Mouse (Mus musculus) erythroblast, embryonic 14.5 days (primary cell): Measurements from ENCODE around the gene Htr2c.

Experiments
- GATA1 ChIP-seq: IDR thresholded peaks from 2 replicates; pipeline ENCODE4 v1.6.1; 2012; ENCODE audit warnings: low read length, inconsistent platforms, mixed read lengths
- TAL1 ChIP-seq: IDR thresholded peaks from 3 replicates; pipeline ENCODE4 v1.6.1; 2012; ENCODE audit warnings: low read length, inconsistent platforms, mixed read lengths

DNA sequence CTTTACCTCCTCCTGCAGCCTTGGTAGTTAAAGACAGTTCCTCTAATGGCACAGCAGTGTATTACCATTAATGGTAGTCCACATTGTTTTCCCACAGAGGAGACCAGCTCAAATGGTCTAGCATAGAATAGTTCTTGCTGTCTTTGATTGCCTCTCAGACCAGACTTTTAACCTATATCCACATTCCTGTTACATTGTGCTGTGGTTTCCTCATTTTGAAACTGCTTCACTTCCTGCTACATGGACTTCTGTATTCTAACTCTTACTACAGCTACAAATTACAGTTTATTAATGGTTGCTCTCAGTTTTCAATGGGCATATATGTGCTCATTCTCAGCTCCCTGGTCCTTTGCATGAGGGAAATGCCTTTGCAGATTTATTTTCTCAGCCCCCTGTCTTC, 15.3 kb upstream of the Htr2c start:
- TF ChIP-seq TAL1 (no peak), GATA1 (no peak)
